Mouse (Mus musculus) heart, postnatal 0 days (tissue): Measurements from ENCODE around the gene Bri3.

ENCODE experiments used
- CTCF ChIP-seq: IDR thresholded peaks from 2 replicates; pipeline ENCODE4 v1.5.1; 2016; ENCODE audit warnings: antibody characterized with exemption, control low read depth, low read depth
- EP300 ChIP-seq: IDR thresholded peaks from 2 replicates; pipeline ENCODE4 v1.6.1; 2016; ENCODE audit warnings: antibody characterized with exemption, low read depth

GRCm38 (mm10) chr5:144247307-144247706 is 3.1 kb downstream of the Bri3 start:
- TF ChIP-seq CTCF (no peak), EP300 (no peak)
